Mouse (Mus musculus): ENCODE results near the gene Chtop. TPM values are rescaled to one million over a fixed set of nuclear protein-coding genes. Genes with fewer than 3 reads are reported as not detected.

The Chtop gene
- polyA plus RNA-seq, 1 experiment from 2014 or later: 105 TPM

GRCm38 (mm10) chr3:90503444-90503843 lies 5.9 kb downstream of the Chtop start:
- Histone ChIP-seq H3K4me2 (replicated peaks; ENCODE audit: low read depth, low read length) (no peak overlapping the region), H3K9me3 (ENCODE audit: control insufficient read depth, low read length) (no peaks in the 10 kb centered on the region), H3K36me3 (ENCODE audit: control insufficient read depth, insufficient read depth, low read length) (peaks cover 88% of the 10 kb centered on the region), H3K4me1 (ENCODE audit: control insufficient read depth, insufficient read depth, low read length) (no peaks in the 10 kb centered on the region), H3K27ac (ENCODE audit: low read depth, low read length) (no peak overlapping the region), H3K4me3 (ENCODE audit: low read length) (no peak overlapping the region), H3K9ac (ENCODE audit: low read depth, low read length) (no peak overlapping the region), H3K27me3 (ENCODE audit: control insufficient read depth, insufficient read depth, low read length) (no peaks in the 10 kb centered on the region)
- ATAC-seq (ENCODE audit: low FRiP score, low TSS enrichment): no peak
- 95% methylated on average over 4 of the region's 4 CpGs for WGBS

- peaks cover 70% of the 10 kb centered on the region for H3K36me3 ChIP-seq (ENCODE audit: control insufficient read depth, insufficient read depth, low read length)
- no peak overlapping the region for H3K4me2 ChIP-seq (replicated peaks; ENCODE audit: low read depth, low read length)
- ATAC-seq (ENCODE audit: low FRiP score, low TSS enrichment): no peak
Measured at GRCm38 (mm10) chr3:90497597-90497996, 11.7 kb downstream of the Chtop start.

GRCm38 (mm10) chr3:90495850-90496525 lies 13.3 kb downstream of the Chtop start:
- Histone ChIP-seq H3K4me1 (ENCODE audit: control insufficient read depth, insufficient read depth, low read length) (no peaks in the 10 kb centered on the region), H3K27ac (ENCODE audit: low read depth, low read length) (no peak overlapping the region), H3K36me3 (ENCODE audit: control insufficient read depth, insufficient read depth, low read length) (peaks cover 54% of the 10 kb centered on the region), H3K27me3 (ENCODE audit: control insufficient read depth, insufficient read depth, low read length) (no peaks in the 10 kb centered on the region), H3K9ac (ENCODE audit: low read depth, low read length) (no peak overlapping the region), H3K4me3 (ENCODE audit: low read length) (no peak overlapping the region), H3K9me3 (ENCODE audit: control insufficient read depth, low read length) (no peaks in the 10 kb centered on the region), H3K4me2 (replicated peaks; ENCODE audit: low read depth, low read length) (no peak overlapping the region)
- WGBS: 90% methylated on average over 7 of the region's 7 CpGs
- no peak for ATAC-seq (ENCODE audit: low FRiP score, low TSS enrichment)

More at GRCm38 (mm10) chr3:90497597-90497996, 11.7 kb downstream of the Chtop start:
- H3K9ac ChIP-seq (ENCODE audit: low read depth, low read length): no peak overlapping the region
- no peak overlapping the region for H3K27ac ChIP-seq (ENCODE audit: low read depth, low read length)
- H3K27me3 ChIP-seq (ENCODE audit: control insufficient read depth, insufficient read depth, low read length): no peaks in the 10 kb centered on the region
- no peak overlapping the region for H3K4me3 ChIP-seq (ENCODE audit: low read length)
- no peaks in the 10 kb centered on the region for H3K9me3 ChIP-seq (ENCODE audit: control insufficient read depth, low read length)
- no peaks in the 10 kb centered on the region for H3K4me1 ChIP-seq (ENCODE audit: control insufficient read depth, insufficient read depth, low read length)

- no peak for ATAC-seq (ENCODE audit: low FRiP score, low TSS enrichment)
- Histone ChIP-seq H3K9me3 (ENCODE audit: control insufficient read depth, low read length) (no peaks in the 10 kb centered on the region), H3K4me1 (ENCODE audit: control insufficient read depth, insufficient read depth, low read length) (peaks cover 6% of the 10 kb centered on the region), H3K36me3 (ENCODE audit: control insufficient read depth, insufficient read depth, low read length) (peaks cover 42% of the 10 kb centered on the region), H3K4me2 (replicated peaks; ENCODE audit: low read depth, low read length) (no peak overlapping the region), H3K4me3 (ENCODE audit: low read length) (no peak overlapping the region), H3K27me3 (ENCODE audit: control insufficient read depth, insufficient read depth, low read length) (no peaks in the 10 kb centered on the region), H3K27ac (ENCODE audit: low read depth, low read length) (no peak overlapping the region), H3K9ac (ENCODE audit: low read depth, low read length) (no peak overlapping the region)
- WGBS: 62% methylated on average over 4 of the region's 4 CpGs
Measured at GRCm38 (mm10) chr3:90493831-90494540, 15.3 kb downstream of the Chtop start.

- 40% methylated on average over 2 of the region's 2 CpGs for WGBS
- Histone ChIP-seq H3K36me3 (ENCODE audit: control insufficient read depth, insufficient read depth, low read length) (peaks cover 40% of the 10 kb centered on the region), H3K27me3 (ENCODE audit: control insufficient read depth, insufficient read depth, low read length) (no peaks in the 10 kb centered on the region), H3K9me3 (ENCODE audit: control insufficient read depth, low read length) (no peaks in the 10 kb centered on the region), H3K27ac (ENCODE audit: low read depth, low read length) (no peak overlapping the region), H3K4me1 (ENCODE audit: control insufficient read depth, insufficient read depth, low read length) (peaks cover 6% of the 10 kb centered on the region), H3K9ac (ENCODE audit: low read depth, low read length) (no peak overlapping the region), H3K4me3 (ENCODE audit: low read length) (no peak overlapping the region), H3K4me2 (replicated peaks; ENCODE audit: low read depth, low read length) (no peak overlapping the region)
- ATAC-seq (ENCODE audit: low FRiP score, low TSS enrichment): no peak
Measured at GRCm38 (mm10) chr3:90491350-90491749, 17.9 kb downstream of the Chtop start.

- H3K4me3 ChIP-seq (ENCODE audit: low read length): peak within 1 kb of the TSS; percentile 77
- no peaks in the 10 kb centered on the region for H3K9me3 ChIP-seq (ENCODE audit: control insufficient read depth, low read length)
- peak within 1 kb of the TSS; percentile 67 for H3K27ac ChIP-seq (ENCODE audit: low read depth, low read length)
- H3K4me1 ChIP-seq (ENCODE audit: control insufficient read depth, insufficient read depth, low read length): peaks cover 6% of the 10 kb centered on the region
- peak; percentile 99 for ATAC-seq (ENCODE audit: low FRiP score, low TSS enrichment)
- WGBS: under 1% methylated on average over 37 of the region's 37 CpGs
- peak within 1 kb of the TSS; percentile 77 for H3K9ac ChIP-seq (ENCODE audit: low read depth, low read length)
- H3K27me3 ChIP-seq (ENCODE audit: control insufficient read depth, insufficient read depth, low read length): no peaks in the 10 kb centered on the region
- H3K36me3 ChIP-seq (ENCODE audit: control insufficient read depth, insufficient read depth, low read length): peaks cover 40% of the 10 kb centered on the region
- peak within 1 kb of the TSS; percentile 61 for H3K4me2 ChIP-seq (replicated peaks; ENCODE audit: low read depth, low read length)
Measured at GRCm38 (mm10) chr3:90490696-90491256, 18.5 kb downstream of the Chtop start, which contains the start of gene Snapin. Gene Snapin, minus strand, starts transcription at chr3:90491033.

GRCm38 (mm10) chr3:90488576-90488975 lies 20.7 kb downstream of the Chtop start:
- WGBS: 85% methylated on average over 6 of the region's 6 CpGs
- Histone ChIP-seq H3K4me3 (ENCODE audit: low read length) (no peak overlapping the region), H3K4me2 (replicated peaks; ENCODE audit: low read depth, low read length) (no peak overlapping the region), H3K36me3 (ENCODE audit: control insufficient read depth, insufficient read depth, low read length) (peaks cover 56% of the 10 kb centered on the region), H3K4me1 (ENCODE audit: control insufficient read depth, insufficient read depth, low read length) (peaks cover 6% of the 10 kb centered on the region), H3K9me3 (ENCODE audit: control insufficient read depth, low read length) (no peaks in the 10 kb centered on the region), H3K9ac (ENCODE audit: low read depth, low read length) (no peak overlapping the region), H3K27ac (ENCODE audit: low read depth, low read length) (no peak overlapping the region), H3K27me3 (ENCODE audit: control insufficient read depth, insufficient read depth, low read length) (no peaks in the 10 kb centered on the region)
- no peak for ATAC-seq (ENCODE audit: low FRiP score, low TSS enrichment)

GRCm38 (mm10) chr3:90486998-90487397 lies 22.3 kb downstream of the Chtop start:
- H3K9me3 ChIP-seq (ENCODE audit: control insufficient read depth, low read length): no peaks in the 10 kb centered on the region
- no peak for ATAC-seq (ENCODE audit: low FRiP score, low TSS enrichment)
- no peak overlapping the region for H3K27ac ChIP-seq (ENCODE audit: low read depth, low read length)
- 48% methylated on average over 5 of the region's 5 CpGs for WGBS
- no peak overlapping the region for H3K4me2 ChIP-seq (replicated peaks; ENCODE audit: low read depth, low read length)
- no peak overlapping the region for H3K9ac ChIP-seq (ENCODE audit: low read depth, low read length)
- H3K4me3 ChIP-seq (ENCODE audit: low read length): no peak overlapping the region
- H3K4me1 ChIP-seq (ENCODE audit: control insufficient read depth, insufficient read depth, low read length): peaks cover 6% of the 10 kb centered on the region
- no peaks in the 10 kb centered on the region for H3K27me3 ChIP-seq (ENCODE audit: control insufficient read depth, insufficient read depth, low read length)
- H3K36me3 ChIP-seq (ENCODE audit: control insufficient read depth, insufficient read depth, low read length): peaks cover 72% of the 10 kb centered on the region

Measured in kidney, embryonic 14.5 days (tissue).